Comparison of ENCODE assay signal across 8 mouse cellular contexts in the genomic region with DNA sequence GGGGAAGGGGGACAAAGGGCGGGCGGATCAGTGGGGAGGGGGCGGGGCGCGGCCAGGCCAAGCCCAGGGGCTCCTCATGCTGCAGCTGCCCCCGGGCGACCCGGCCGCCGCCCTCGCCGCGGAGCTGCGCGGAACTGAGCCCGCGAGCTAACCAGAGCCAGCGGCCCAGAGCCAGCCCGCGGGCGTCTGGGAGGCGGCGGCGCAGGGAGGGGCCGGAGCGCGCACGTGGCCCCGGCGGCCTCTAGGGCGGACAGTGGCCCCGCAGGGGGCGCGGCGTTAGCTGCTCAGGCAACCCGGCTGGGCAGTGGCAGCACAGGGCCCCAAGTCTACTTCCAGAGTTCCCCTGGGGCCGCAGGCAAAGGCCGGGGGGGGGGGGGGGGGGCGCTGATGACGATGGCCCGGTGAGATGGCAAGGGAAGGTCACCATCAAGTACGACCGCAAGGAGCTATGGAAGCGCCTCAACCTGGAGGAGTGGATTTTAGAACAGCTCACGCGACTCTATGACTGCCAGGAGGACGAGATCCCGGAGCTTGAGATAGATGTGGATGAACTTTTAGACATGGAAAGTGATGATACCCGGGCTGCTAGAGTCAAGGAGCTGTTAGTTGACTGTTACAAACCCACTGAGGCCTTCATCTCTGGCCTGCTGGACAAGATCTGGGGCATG. TPM values are rescaled to one million over a fixed set of nuclear protein-coding genes. Genes with fewer than 3 reads are reported as not detected.
DNase-seq lines count a peak whose midpoint lies in the region; ATAC-seq and TF ChIP-seq lines count a peak whose summit lies in the region.

No protein-coding gene starts in this region.

- peak overlapping the region; percentile 48 for H3K9ac ChIP-seq in heart, adult 2 months (ENCODE audit: low read depth, low read length)
- no peak overlapping the region for H3K9ac ChIP-seq in intestine, postnatal 0 days (ENCODE audit: low read depth, low read length)
- peak overlapping the region; percentile 38; the same call in 1 of the 2 replicates for H3K9ac ChIP-seq in liver, postnatal 0 days (replicated peaks)
- H3K9ac ChIP-seq in neural tube, embryonic 13.5 days: peak overlapping the region; percentile 60

- H3K27ac ChIP-seq in embryonic facial prominence, embryonic 10.5 days (replicated peaks): peak overlapping the region; percentile 74
- H3K27ac ChIP-seq in heart, adult 2 months: no peak overlapping the region
- H3K27ac ChIP-seq in intestine, postnatal 0 days (ENCODE audit: low read depth, low read length): peak overlapping the region; percentile 64
- no peak overlapping the region for H3K27ac ChIP-seq in liver, postnatal 0 days (ENCODE audit: low read depth)
- H3K27ac ChIP-seq in neural tube, embryonic 13.5 days (replicated peaks): no peak overlapping the region

- TF ChIP-seq EP300 in heart, adult 2 months (IDR thresholded peaks at IDR 0.05; ENCODE audit: insufficient read depth, low read depth, low read length): no peak
- no peak for TF ChIP-seq EP300 in liver, postnatal 0 days (IDR thresholded peaks at IDR 0.05; ENCODE audit: low read depth)

- peak overlapping the region; percentile 60 for H3K4me2 ChIP-seq in intestine, postnatal 0 days (replicated peaks; ENCODE audit: low read depth)
- peak overlapping the region; percentile 70 for H3K4me2 ChIP-seq in liver, postnatal 0 days (ENCODE audit: low read depth, low read length)
- peak overlapping the region; percentile 59 for H3K4me2 ChIP-seq in neural tube, embryonic 13.5 days

- peak; percentile 43 for DNase-seq in A20 (ENCODE audit: low read depth, low spot score)
- DNase-seq in Muller cell, postnatal 12 days (ENCODE audit: inconsistent ontology term): peak; percentile 64
- peak; percentile 72 for DNase-seq in embryonic facial prominence, embryonic 10.5 days (ENCODE audit: low spot score)
- peak; percentile 63 to 74 for DNase-seq in heart, adult 2 months
- DNase-seq in liver, postnatal 0 days: peak; percentile 67

- TF ChIP-seq POLR2A in heart, adult 2 months (IDR thresholded peaks at IDR 0.05; ENCODE audit: insufficient read depth, low read depth, low read length): no peak

- no peaks in the 10 kb centered on the region for H3K9me3 ChIP-seq in embryonic facial prominence, embryonic 10.5 days
- no peaks in the 10 kb centered on the region for H3K9me3 ChIP-seq in intestine, postnatal 0 days (ENCODE audit: control insufficient read depth)
- no peaks in the 10 kb centered on the region for H3K9me3 ChIP-seq in liver, postnatal 0 days (ENCODE audit: low read length)
- H3K9me3 ChIP-seq in neural tube, embryonic 13.5 days: no peaks in the 10 kb centered on the region

- H3K4me1 ChIP-seq in embryonic facial prominence, embryonic 10.5 days: no peaks in the 10 kb centered on the region
- H3K4me1 ChIP-seq in heart, adult 2 months (ENCODE audit: control insufficient read depth, insufficient read depth, low read length): no peaks in the 10 kb centered on the region
- no peaks in the 10 kb centered on the region for H3K4me1 ChIP-seq in intestine, postnatal 0 days (replicated peaks; ENCODE audit: control insufficient read depth, insufficient read depth, low read length)
- no peaks in the 10 kb centered on the region for H3K4me1 ChIP-seq in liver, postnatal 0 days (ENCODE audit: insufficient read depth)
- H3K4me1 ChIP-seq in neural tube, embryonic 13.5 days (replicated peaks): no peaks in the 10 kb centered on the region

- H3K27me3 ChIP-seq in embryonic facial prominence, embryonic 10.5 days (replicated peaks; ENCODE audit: low read depth, poor library complexity, severe bottlenecking): no peaks in the 10 kb centered on the region
- H3K27me3 ChIP-seq in heart, adult 2 months (ENCODE audit: control insufficient read depth, insufficient read depth, low read length): no peaks in the 10 kb centered on the region
- no peaks in the 10 kb centered on the region for H3K27me3 ChIP-seq in intestine, postnatal 0 days (replicated peaks; ENCODE audit: control insufficient read depth, insufficient read depth, low read length)
- H3K27me3 ChIP-seq in liver, postnatal 0 days (ENCODE audit: insufficient read depth, low read length): no peaks in the 10 kb centered on the region
- H3K27me3 ChIP-seq in neural tube, embryonic 13.5 days: no peaks in the 10 kb centered on the region

- peak overlapping the region; percentile 56 for H3K4me3 ChIP-seq in embryonic facial prominence, embryonic 10.5 days
- H3K4me3 ChIP-seq in heart, adult 2 months: no peak overlapping the region
- H3K4me3 ChIP-seq in intestine, postnatal 0 days (ENCODE audit: low read depth, low read length): peak overlapping the region; percentile 32
- H3K4me3 ChIP-seq in liver, postnatal 0 days (ENCODE audit: low read depth, low read length): peak overlapping the region; percentile 35
- peak overlapping the region; percentile 44 for H3K4me3 ChIP-seq in neural tube, embryonic 13.5 days

- H3K79me2 ChIP-seq in heart, adult 2 months (replicated peaks; ENCODE audit: control insufficient read depth, insufficient read depth, low read length): no peaks in the 10 kb centered on the region

- intact Hi-C loops in heart, adult 2 months (cut with DNase I): loop anchor here (2.0 kb wide), 1 partner anchor 25 kb away; a partner anchor contains a TSS

- WGBS in embryonic facial prominence, embryonic 10.5 days: 15% methylated on average over 45 of the region's 49 CpGs
- WGBS in heart, adult 2 months: 17% methylated on average over 45 of the region's 49 CpGs
- 17% methylated on average over 29 of the region's 49 CpGs for WGBS in intestine, postnatal 0 days
- WGBS in liver, postnatal 0 days (ENCODE audit: insufficient replicate concordance): 16% methylated on average over 23 of the region's 49 CpGs
- WGBS in neural tube, embryonic 13.5 days: 28% methylated on average over 20 of the region's 49 CpGs

- ATAC-seq in intestine, postnatal 0 days: peak; percentile 94
- ATAC-seq in liver, postnatal 0 days: peak; percentile 94
- no peak; the same call in 1 of the 2 replicates for ATAC-seq in neural tube, embryonic 13.5 days (ENCODE audit: low read depth)
- no peak for ATAC-seq in inflammation-experienced regulatory T-cells, adult 6 months

- no peaks in the 10 kb centered on the region for H3K36me3 ChIP-seq in embryonic facial prominence, embryonic 10.5 days (replicated peaks)
- no peaks in the 10 kb centered on the region for H3K36me3 ChIP-seq in heart, adult 2 months (ENCODE audit: control insufficient read depth, insufficient read depth, low read length)
- no peaks in the 10 kb centered on the region for H3K36me3 ChIP-seq in intestine, postnatal 0 days (ENCODE audit: control insufficient read depth, insufficient read depth)
- no peaks in the 10 kb centered on the region for H3K36me3 ChIP-seq in liver, postnatal 0 days (replicated peaks; ENCODE audit: insufficient read depth, low read length)
- no peaks in the 10 kb centered on the region for H3K36me3 ChIP-seq in neural tube, embryonic 13.5 days

- no peak for TF ChIP-seq CTCF in heart, adult 2 months (IDR thresholded peaks at IDR 0.05)
- TF ChIP-seq CTCF in intestine, postnatal 0 days (IDR thresholded peaks at IDR 0.05; ENCODE audit: low read depth): no peak
- 0 out of 2 replicates have a peak, but pooled peaks have one; percentile 5 for TF ChIP-seq CTCF in liver, postnatal 0 days (IDR thresholded peaks at IDR 0.05; ENCODE audit: low read depth)

RNA-seq across cellular contexts. Expression of a gene that starts 7.9 kb away (rescaled TPM):
- polyA plus RNA-seq in embryonic facial prominence, embryonic 10.5 days (2016; fragmentation: Nextera tagmentation; extraction: Ambion mirVana): not detected in 2 replicates
- total RNA-seq in heart, adult 2 months (2021): not detected
- polyA plus RNA-seq in heart, adult 2 months (2012; rRNA removed): not detected in 2 replicates
- polyA plus RNA-seq in intestine, postnatal 0 days (2015; fragmentation: Nextera tagmentation; extraction: Ambion mirVana): 0.23 TPM in 1 of 2 replicates, not detected in the other
- polyA plus RNA-seq in liver, postnatal 0 days (2015; fragmentation: Nextera tagmentation; extraction: Ambion mirVana): not detected in 2 replicates
- not detected in 2 replicates for polyA plus RNA-seq in neural tube, embryonic 13.5 days (2015; fragmentation: Nextera tagmentation; extraction: Ambion mirVana)
- not detected for polyA plus RNA-seq in inflammation-experienced regulatory T-cells, adult 6 months (2017; shearing (Covaris generic))

RNA-seq across cellular contexts. Expression of a gene that starts 24.9 kb away (rescaled TPM):
- 23.4 and 24.8 TPM in 2 replicates for polyA plus RNA-seq in embryonic facial prominence, embryonic 10.5 days (2016; fragmentation: Nextera tagmentation; extraction: Ambion mirVana)
- total RNA-seq in heart, adult 2 months (2021): 10 to 100 TPM; 12.1 to 13.9 TPM
- polyA plus RNA-seq in heart, adult 2 months (2012; rRNA removed): 18.1 and 19.3 TPM in 2 replicates
- 262 and 284 TPM in 2 replicates for polyA plus RNA-seq in intestine, postnatal 0 days (2015; fragmentation: Nextera tagmentation; extraction: Ambion mirVana)
- 74.1 and 76.4 TPM in 2 replicates for polyA plus RNA-seq in liver, postnatal 0 days (2015; fragmentation: Nextera tagmentation; extraction: Ambion mirVana)
- polyA plus RNA-seq in neural tube, embryonic 13.5 days (2015; fragmentation: Nextera tagmentation; extraction: Ambion mirVana): 27.2 and 28.3 TPM in 2 replicates
- 100 to 1,000 TPM in 1 of 3 experiments, 10 to 100 TPM in 2; 61.9 to 112 (median 94.5) TPM for polyA plus RNA-seq in inflammation-experienced regulatory T-cells, adult 6 months (2017; shearing (Covaris generic))

Comparison
In these comparisons a context has a peak if more than half of its experiments do, and no peak if none do; other contexts are left out.
1. H3K27ac ChIP-seq: peak in embryonic facial prominence, embryonic 10.5 days (single experiment) and intestine, postnatal 0 days (single experiment); none in heart, adult 2 months (single experiment), liver, postnatal 0 days (single experiment) and neural tube, embryonic 13.5 days (single experiment).
2. ATAC-seq: peak in intestine, postnatal 0 days (single experiment) and liver, postnatal 0 days (single experiment); none in neural tube, embryonic 13.5 days (single experiment) and inflammation-experienced regulatory T-cells, adult 6 months (single experiment).
3. Peak in every context shown above with its lines, with median percentiles within 50 percentile points of each other: DNase-seq and H3K4me2 ChIP-seq.